Mouse (Mus musculus) hematopoietic stem cell, adult 5-6 weeks (primary cell): ENCODE data around the gene Hint1. TPM values are rescaled to one million over a fixed set of nuclear protein-coding genes. Genes with fewer than 3 reads are reported as not detected.
A peak's percentile ranks its signal among the peaks of the same experiment; 100 is the strongest.

Experiments
- ATAC-seq, 2 experiments: fragments of 125-278 bp in 1 of 2; replicated peaks in 1 of 2; 2 replicates each; pipeline ENCODE4 v1.8.0; 2016 to 2017; ENCODE audit warnings: inconsistent platforms in 2 of 2, mild to moderate bottlenecking in 2 of 2, moderate number of reproducible peaks in 2 of 2, low read depth in 1 of 2, moderate TSS enrichment in 1 of 2; ENCODE audit not compliant: low FRiP score in 2 of 2, poor library complexity in 2 of 2, severe bottlenecking in 2 of 2, insufficient read depth in 1 of 2, low TSS enrichment in 1 of 2
- total RNA-seq: library from RNA; stranded (forward); fragments of 172-1452, 232-1000 nt; gene quantifications from 2 replicates; pipeline ENCODE4 v1.2.3, GENCODE M21; 2017

The Hint1 gene
- total RNA-seq, 1 experiment from 2014 or later, result 302 TPM

- no peak for ATAC-seq
These were observed 6.6 kb upstream of the Hint1 start for GRCm38 (mm10) chr11:54859322-54860165.

DNA sequence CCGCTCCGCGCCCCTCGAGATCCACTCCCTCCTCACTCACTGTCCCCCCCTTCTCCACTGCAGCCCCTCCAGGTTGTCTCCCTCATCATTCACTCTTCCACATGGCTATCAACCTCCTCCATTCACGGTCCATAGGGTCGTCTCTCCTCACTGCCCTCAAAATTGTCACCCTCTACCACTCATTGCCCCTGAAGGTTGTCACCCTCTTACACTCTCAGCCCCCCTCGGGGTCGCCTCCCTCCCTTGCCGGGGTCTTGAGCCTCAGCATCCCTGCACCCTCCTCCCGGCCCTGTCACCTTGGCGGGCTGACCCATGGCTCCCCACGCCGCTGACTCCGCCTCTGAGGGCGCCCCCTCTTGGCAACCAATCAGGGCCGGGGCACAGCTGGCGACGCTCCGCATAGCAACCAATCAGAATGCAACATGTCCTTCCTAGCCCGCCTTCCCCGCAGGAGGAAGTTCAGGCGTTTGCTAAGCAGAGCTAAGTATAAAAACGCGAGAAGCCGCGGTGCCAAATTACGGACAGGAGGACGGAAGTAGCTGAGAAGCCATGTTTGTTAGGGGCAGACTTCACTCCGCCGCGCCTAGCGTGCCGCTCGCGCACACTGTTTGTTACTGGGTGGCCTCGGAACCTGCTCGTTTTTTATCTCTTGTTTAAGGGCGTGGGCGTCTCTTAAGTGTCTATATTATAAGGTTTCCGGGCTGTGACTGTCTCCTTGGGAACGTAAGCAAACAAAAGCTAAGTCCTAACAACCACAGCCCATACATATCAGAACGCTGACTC, 5.7 kb upstream of the Hint1 start, which contains the start of gene Lyrm7:
TSS of gene Lyrm7 (minus strand) at position 661 of the 783 bp plus-strand sequence.
- peak; percentile 99 for ATAC-seq

DNA sequence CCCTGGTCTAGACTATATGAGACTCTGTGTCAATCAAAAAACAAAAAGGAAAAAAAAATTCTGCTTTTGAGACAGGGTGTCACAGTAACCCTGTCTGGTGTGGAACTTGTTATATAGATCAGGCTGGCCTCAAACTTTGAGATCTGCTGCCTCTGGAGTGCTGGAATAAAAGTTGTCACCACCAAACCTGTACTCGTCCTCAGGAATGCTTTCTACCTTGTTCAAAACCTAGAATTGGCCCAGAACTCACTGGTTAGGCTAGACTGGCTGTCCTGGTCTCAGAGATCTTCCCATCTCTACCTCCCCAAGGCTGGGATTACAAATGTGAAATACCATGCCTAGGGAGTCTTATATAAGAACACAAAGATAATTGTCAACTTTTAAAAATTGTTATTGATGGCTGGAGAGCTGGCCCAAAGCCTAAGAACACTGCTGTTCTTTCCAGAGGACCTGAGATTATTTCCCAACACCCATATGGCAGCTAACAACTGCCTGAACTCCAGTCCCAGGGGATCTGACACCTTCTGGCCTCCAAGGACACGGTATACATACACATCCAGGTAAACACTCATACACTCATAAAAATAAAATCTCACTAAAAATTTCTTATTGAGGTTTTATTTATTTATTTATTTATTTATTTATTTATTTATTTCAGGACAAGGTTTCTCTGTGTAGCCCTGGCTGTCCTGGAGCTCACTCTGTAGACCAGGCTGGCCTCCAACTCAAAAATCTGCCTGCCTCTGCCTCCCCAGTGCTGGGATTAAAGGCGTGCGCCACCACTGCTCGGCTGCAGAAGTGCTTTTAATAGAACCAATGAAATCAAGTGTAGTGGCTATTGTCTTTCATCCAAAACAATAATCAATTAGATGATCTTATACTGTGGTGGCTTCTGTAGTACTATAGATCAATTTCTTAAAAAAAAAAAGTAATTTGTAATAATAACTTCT, 4.4 kb upstream of the Hint1 start:
- no peak for ATAC-seq

GRCm38 (mm10) chr11:54862621-54863520, 3.3 kb upstream of the Hint1 start:
- ATAC-seq, result no peak

DNA sequence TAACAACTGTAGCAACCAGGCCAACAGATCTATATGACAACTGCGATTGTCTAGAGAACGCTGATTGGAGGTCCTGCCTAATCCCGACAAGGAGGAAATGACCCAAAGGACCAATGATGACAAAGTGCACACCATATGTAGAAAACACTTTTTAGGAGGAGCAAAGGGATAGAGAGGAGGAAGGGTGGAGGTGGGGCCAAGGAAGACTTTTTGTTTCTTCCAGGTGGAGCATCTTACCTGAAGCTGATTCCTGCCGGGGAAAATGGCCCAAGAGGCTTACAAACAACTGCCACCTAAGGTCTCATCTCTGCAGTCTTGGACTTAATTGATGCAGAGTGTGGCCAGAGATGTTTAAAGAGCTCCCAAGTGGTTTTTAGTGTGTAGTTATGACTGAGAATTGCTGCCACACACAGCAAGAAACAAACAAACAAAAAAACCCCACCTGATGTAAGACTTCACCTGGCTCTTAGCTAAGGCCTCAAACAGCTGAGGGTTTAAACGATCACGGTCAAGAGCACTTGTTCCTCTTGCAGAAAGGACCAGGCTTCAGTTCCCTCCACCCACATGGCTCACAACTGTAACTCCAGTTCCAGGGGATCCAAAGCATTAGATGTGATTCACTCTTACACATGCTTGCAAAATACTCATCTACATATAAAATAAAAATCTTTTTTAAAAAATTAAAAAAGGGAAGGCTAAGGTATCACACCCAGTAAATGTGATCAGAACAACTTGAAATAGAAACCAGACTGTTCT, 675 bp upstream of the Hint1 start:
- ATAC-seq, result no peak

DNA sequence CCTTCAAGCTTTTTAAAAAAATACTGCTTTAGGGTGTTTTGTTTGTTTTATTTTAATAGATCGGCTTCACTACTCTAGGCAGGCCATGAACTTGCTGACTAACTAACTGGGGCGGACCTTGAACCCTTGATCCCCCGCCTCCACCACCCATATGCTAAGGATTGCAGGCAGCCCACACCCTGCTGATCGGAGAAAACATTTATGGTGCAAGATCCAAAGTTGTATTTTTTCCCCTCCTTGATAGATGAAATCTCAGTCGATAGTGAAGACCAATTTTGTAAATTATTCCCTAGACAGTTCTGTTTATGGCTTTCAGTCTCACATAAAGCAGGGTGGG, 834 bp downstream of the Hint1 start:
- ATAC-seq, result no peak; a peak in 1 of 4 replicates

DNA sequence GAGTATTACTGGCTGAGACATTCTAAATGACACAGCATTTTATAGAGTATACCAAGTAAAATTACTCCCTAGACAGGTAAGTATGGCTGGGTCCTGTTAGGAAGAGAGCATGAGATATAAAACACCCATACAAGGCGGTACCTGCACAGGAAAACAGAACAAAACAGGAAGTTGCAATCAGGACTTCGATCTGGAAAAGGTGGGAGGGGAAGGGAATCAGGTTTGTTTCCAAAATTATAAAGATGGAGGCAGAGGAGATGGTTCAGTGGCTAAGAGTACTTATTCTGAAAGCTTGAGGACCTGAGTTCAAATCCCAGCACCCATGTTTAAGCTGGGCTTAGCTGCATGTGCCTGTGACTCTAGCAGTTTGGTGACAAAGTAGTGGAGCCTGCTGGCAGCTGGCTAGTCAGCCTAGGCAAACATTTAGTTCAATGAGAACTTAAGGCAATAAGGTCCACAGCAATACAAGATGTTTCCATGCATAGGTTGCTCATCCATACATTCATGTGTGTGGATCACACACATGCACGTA, 1.8 kb downstream of the Hint1 start:
- ATAC-seq, result no peak

DNA sequence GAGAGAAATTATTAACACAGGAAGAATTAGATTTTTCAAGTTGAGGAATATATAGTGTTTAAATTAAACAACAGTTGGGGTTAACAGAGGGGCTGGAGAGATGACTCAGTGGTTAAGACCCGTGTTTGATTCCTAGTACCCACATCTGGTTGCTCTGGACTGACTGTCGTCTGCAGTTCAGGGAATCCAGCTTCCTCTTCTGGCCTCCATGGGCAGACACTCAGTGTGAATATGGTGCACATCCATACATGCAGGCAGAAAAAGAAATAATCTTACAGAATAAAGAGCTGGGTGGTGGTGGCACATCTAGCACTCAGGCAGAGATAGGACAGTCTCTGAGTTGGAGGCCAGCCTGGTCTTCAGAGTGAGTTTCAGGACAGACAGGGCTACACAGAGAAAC, 2.3 kb downstream of the Hint1 start:
- ATAC-seq, result no peak

DNA sequence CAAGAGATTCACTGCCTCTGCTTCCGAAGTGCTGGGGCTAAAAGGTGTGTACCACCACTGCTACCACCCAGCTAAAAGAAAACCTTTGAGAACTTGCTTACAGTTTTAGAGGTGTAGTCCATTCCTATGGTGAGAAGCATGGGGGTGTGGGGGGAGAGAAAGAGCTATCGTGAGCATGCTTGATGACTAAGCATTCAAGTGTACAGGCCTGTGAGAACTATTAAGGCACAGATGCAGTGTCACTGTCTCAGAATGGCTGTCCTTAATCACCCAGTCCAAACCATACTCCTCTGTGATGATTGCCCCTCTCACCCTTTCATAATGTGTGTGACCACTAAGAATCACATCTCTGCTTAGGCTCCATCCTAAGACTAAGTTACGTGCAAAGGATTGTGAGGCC, 3.1 kb downstream of the Hint1 start:
- no peak for ATAC-seq

DNA sequence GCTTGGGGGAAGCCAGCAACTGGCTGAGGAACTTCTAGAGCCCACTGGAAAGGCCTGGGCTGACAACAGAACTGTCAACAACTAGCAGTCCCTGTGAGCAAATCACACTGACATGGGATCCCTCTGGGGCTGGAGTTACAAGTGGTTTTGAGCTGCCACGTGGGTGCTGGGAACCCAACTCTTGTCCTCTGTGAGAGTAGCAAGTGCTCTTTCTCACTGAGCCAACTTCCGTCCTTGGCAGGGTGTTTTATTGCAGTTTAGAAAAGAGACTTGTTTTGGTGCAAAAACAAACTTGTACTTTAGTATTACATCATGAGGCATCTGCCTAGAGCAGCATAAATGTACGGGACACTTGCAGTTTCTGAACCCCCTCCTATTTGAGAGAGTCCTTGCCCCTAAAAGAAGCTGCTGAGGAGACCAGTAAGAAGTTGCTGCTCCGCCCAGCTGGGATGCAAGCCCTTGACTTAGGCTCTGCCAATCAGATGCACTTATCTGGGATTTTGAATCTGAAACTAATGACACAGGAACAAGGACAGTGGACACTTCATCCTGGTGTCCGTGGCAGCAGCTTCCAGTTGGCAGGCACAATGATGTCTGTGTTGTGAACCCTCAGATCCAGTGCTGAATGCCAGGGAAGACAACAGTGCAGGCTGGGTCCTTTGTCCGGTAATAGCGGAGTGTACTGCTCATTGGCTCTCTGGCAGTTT, 5.8 kb downstream of the Hint1 start:
- no peak for ATAC-seq

DNA sequence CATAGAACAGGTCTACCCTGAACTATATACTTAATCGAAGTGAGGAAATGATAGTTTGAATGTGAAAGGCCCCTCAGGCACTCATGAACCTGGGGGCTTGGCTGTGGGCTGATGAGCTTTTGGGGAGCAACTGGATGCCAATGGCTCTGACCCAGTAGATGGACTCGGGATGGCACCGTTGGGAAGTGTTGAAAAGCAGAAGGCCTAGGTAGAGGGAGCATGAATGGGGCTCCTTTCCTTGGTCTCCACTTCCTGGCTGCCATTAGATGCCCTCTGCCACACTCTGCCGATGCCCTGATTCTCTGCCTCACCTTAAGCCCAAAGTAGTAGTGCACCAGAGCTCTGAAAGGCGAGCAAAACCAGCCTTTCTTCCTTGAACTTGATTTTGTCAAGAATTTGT, 9.8 kb downstream of the Hint1 start:
- no peak for ATAC-seq

DNA sequence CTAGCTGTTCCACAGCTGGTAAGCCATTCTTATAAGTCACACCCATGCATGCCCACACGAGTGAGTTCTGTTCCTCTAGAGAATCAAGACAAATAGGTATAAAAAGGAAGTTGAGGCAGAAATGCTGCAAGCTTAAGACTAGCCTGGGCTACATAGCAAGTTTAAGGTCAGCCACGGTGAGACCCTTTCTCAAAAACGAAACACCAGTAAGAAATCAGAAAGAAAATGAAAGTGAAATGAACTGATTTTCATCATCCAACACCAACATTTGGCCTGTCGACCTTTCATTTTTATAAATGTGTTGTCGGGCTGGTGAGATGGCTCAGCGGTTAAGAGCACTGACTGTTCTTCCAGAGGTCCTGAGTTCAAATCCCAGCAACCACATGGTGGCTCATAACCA, 12.7 kb downstream of the Hint1 start:
- ATAC-seq, result no peak

- peak; percentile 81 to 86 for ATAC-seq
These were observed 13.3 kb downstream of the Hint1 start for GRCm38 (mm10) chr11:54879434-54879833.

- no peak for ATAC-seq
These were observed 13.7 kb downstream of the Hint1 start for GRCm38 (mm10) chr11:54879922-54880321.

DNA sequence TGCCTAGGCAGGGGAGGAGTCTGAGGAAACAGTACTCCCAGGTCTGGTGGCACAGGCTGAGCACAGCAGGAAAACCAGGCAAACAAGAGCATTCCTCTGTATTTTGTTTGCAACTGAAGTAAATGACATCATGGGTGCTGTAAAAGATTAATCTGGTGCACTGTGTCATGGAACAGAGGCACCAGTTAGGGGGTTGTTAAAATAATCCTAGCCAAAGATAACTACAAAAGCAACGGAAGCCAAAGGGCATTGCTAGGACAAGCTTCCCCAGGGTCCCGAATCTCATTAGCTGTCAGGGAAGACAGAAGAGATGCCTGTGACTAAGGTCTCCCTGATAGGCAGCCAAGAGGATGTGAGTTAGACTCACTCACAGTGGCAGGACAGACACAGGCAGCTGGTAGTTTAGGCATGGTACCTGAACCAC, 14.9 kb downstream of the Hint1 start:
- no peak for ATAC-seq
